8 mouse cellular contexts compared by ENCODE assay signal in genomic region chr5:142220851-142221503, GRCm38 (mm10).
DNase-seq lines count a peak whose midpoint lies in the region; ATAC-seq lines count a peak whose summit lies in the region.

No protein-coding gene starts in this region.

- 0 out of 2 replicates have a peak, but pooled peaks have one; percentile 26 for ATAC-seq in megakaryocyte progenitor cell, adult 5-6 weeks (replicated peaks; ENCODE audit: poor library complexity)

- DNase-seq in adrenal gland, adult (ENCODE audit: inconsistent age in 2 of 2, low spot score in 1 of 2), result peak; percentile 10 to 61
- DNase-seq in adrenal gland, postnatal 4 days (ENCODE audit: low spot score in 2 of 2), result no peak
- peak; percentile 7 to 34 for DNase-seq in kidney, postnatal 36 days
- DNase-seq in kidney, postnatal 4 days, result no peak
- peak; percentile 6 for DNase-seq in adrenal gland, adult 2 months
- DNase-seq in urinary bladder, adult 2 months (ENCODE audit: low spot score), result no peak
- no peak for DNase-seq in right cerebral cortex, postnatal 25 days

Comparison
In these comparisons a context has a peak if more than half of its experiments do, and no peak if none do; other contexts are left out.
1. DNase-seq: peak in adrenal gland, adult (2 of 2), kidney, postnatal 36 days (2 of 2) and adrenal gland, adult 2 months (single experiment); none in adrenal gland, postnatal 4 days (0 of 2), kidney, postnatal 4 days (0 of 2), urinary bladder, adult 2 months (single experiment) and right cerebral cortex, postnatal 25 days (single experiment).